Mouse (Mus musculus): ENCODE results near the gene Ppfia4.

Ppfia4 gene

DNA sequence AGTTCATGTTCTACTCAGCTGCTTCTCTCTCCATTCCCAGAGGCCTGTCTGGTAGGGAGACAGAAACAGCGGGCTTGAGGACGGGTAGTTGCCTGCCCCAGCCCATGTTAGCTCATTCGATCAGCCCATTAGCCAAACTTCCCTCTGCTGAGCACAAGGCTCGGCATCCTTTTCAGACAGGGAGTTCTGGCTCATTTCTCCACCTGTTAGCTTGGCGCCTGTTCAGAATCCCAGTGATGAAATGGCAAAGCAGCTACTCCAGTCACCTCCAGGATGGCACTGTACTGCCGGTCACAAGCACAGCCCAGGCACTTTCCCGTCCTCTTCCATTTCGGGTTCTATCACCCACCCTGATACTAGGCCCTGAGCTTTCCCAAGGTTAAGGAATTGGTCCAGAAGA is 35.5 kb downstream of the Ppfia4 start:
- DNase-seq, result no peak

DNA sequence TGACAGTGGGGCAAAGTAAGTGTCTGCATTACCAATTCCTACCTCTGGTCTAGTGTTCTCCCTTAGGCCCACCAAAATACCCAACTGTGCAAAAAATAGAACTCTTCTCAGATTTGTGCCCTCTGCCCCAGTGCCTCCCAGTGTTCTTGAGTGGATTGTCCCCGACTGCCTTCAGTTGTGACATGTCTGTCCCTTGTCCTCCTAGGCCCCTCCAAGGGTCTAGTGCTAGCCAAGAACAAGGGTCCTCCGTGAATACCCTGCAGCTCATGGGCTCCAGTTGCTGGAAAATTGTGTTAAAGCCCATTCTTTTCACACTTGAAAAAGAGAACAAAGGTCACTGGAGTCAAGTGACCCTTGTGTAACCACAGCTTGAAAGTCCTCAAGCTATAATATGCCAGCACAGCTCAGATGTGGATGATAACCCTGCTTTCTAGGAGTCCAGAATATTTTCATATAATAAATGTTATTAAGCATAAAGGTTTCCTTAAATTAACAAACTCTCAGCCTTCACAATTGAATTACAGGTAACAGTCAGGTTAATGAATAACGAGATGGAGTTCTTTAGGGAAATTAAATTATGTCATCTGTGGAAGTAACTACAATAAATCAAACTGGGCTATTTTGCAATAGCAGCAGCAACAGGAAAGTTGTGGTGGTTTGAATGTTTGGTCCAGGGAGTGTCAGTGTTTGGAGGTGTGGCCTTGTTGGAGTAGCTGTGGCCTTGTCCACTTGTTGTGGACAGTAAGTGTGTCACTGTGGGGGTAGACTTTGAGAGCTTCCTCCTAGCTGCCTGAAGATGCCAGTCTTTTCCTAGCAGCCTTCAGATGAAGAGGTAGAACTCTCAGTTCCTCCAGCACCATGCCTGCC is 38.8 kb downstream of the Ppfia4 start:
- DNase-seq, result no peak

DNA sequence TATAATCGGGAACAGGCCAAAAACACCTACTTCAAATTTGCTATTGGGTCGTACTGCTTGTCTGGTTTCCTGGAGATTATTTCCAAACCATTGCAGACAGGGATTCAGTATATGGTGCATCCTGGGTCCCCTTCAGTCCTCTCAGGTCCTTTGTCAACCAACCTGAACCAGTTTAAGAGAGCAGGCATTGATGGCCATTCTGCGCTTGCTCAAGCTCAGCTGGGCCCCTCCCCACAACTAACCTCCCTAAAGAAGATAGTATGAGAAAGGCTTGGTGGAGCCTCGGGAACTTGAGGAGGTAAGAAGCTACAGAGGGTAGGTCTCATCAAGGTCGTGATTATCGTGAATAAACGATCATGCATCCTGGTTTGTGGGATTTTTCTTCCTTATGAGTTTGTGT is 39.5 kb downstream of the Ppfia4 start:
- no peak for DNase-seq

DNA sequence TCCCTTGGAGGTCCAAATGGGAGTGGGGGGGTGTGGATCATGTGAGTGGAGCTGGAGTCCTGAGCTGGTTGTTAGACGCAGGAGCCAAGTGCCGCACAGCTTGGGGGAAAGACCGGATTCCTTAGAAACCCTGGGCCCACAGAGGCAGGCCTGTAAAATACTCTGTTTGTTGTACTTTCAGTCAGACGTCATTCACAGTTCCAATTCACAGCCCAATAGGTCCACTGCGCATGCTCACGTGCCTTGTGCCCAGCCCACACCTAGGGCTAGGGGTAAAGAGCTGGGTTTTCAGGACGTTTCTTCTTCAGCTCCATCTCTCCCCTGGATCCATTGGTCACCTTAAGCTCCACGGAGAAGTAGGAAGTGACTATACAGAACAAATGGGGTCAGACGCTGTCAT is 40.1 kb downstream of the Ppfia4 start:
- no peak for DNase-seq

DNA sequence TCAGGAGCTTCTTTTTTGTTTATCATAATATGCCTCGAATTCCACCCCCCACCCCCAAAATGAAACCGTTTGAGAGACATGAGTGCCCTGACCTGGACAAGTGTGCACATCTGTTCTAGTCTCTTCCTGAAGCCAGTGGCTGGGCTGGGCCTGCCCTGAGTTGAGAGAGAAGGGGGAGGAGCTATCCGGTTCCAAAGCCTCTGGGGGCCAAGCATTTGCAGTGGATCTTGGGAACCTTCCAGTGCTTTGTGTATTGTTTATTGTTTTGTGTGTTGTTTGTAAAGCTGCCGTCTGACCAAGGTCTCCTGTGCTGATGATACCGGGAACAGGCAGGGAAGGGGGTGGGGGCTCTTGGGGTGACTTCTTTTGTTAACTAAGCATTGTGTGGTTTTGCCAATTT is 40.7 kb downstream of the Ppfia4 start:
- DNase-seq, result peak; percentile 63

DNA sequence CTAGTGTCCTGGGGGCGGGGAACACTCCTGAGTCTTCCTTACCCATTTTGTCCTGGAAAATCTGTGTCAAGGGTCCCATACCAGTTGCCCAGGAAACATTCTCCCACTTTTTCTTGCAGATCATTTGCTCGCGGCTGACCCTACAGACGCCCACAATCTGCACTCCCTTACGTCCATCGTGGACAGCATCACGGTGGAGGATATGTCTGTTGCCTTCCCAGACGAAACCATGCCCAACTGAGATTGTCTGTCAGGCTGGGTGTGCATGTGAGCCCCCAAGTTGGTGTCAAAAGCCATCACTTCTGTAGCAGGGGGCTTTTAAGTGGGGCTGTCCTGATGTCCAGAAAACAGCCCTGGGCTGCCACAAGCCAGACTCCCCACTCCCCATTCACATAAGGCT is 41.2 kb downstream of the Ppfia4 start:
- DNase-seq, result no peak

DNA sequence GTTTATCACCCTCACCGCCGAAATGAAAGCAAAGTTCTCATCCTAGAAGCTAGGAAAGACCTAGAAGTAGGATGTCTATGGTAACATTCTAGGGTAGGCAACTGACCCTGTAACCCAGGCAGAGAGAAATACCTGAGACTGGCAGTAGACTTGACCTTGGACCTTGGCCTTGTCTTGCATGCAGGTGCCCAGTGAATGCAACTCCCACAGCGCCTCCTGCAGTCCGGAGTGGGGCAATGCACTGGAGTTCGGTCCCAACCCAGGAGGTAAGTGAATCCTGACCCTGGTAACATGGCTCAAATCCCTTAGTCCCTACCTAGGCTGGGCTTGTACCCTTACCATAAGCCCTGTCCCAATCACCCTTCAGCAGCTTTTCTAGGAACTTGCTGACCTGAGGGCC is 41.8 kb downstream of the Ppfia4 start:
- no peak for DNase-seq

DNA sequence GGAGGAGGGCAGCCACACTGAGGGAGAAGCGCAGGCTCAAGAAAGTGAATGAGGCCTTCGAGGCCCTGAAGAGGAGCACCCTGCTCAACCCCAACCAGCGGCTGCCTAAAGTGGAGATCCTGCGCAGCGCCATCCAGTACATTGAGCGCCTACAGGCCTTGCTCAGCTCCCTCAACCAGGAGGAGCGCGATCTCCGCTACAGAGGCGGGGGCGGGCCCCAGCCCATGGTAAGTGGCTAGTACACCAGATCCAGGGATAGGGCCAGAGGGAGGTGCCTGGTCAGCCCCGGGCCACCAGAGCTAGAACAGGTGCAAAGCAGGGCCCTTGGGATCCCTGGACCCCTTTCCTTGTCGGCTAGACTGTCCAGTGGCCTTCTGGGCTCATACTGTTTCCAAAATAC is 42.4 kb downstream of the Ppfia4 start:
- no peak for DNase-seq

DNA sequence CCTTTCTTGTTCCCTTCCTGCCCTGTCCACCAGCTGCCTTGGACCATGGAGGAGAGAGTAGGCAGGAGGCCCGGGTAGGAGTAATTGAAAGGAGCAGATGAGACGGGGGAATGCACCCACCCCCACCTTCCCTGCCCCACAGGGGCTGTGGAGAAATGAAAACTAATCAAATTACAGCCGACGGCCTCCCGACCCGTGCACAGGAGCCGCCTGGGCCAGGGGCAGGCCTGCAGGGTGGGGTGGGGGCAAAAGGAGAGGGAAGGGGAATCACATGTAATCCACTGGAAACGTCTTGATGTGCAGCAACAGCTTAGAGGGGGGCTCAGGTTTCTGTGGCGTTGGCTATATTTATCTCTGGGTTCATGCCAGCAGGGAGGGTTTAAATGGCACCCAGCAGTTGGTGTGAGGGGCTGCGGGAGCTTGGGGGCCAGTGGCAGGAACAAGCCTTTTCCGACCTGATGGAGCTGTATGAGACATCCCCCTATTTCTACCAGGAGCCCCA is 43.1 kb downstream of the Ppfia4 start, which contains the start of gene Myog:
Myog (plus strand) TSS at position 392 of the 502 bp plus-strand sequence.
- no peak for DNase-seq

DNA sequence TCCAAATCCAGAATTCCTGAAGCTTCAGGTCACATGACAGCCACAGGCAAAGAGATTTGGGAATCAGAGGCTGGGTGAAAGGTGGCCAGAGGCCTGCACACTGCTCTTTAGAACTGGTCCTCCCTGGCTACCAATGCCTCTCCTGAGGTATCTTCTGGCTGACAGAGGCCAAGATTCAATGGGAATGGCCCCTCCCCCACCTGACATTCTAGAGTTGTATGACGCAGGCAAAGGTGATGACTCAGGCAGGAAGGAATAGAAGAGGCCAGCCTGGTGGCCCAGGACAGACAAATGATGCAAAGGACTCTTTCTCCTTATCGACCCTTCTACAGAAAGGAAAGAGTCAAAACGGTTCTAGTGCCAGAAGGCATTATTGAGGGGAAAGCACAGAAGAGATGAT is 44.5 kb downstream of the Ppfia4 start:
- DNase-seq, result no peak

DNA sequence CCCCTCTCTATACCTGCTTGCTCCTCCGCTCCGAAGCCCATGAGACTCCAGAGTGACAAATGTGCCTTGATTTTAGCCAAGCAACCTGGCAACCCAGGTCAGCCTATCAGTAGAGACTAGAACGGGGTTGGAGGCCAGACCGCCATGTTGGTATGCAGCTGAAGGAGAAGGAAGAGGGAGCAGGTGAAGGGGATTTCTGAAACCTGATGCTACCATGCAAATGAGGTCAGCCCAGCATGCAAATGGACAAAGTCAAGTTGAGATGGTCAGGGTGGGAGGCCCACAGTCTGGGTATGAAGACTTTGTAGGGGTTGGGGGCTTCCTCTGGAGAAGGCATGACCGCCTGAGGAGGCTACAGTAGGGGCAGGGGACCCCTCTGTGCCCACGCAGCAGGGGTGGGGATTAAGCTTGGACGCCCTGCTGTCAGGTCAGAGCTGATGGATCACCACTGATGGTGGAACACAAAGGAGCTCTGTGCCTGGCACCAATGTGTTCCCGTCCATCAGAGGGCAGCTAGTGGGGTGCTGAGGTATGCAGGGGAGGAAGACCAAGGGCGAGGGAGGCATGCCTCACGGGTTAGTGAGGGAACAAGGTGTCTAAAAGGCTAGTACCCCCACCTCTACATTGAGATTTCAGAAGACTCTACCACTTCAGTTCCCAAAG is 47.1 kb downstream of the Ppfia4 start:
- DNase-seq, result no peak

DNA sequence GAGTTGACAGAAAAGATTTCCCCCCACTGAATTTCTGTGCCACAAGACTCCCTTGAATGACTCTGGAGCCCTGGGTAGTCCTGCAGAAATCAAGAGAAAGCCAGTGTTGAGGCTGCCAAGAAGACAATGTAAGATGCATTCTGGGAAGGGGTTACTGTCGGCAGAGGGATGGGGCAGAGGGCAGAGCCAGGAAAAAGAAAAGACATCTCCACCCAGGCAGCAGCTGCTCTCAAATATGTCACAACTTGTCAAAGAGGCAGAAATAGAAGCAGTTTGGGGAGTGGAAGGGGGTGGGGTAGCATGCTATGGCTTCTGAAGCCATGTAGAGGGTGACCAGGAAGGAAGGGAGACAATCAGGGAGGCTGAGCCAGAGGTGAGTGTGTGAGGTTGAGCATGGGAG is 49.6 kb downstream of the Ppfia4 start:
- DNase-seq, result no peak

DNA sequence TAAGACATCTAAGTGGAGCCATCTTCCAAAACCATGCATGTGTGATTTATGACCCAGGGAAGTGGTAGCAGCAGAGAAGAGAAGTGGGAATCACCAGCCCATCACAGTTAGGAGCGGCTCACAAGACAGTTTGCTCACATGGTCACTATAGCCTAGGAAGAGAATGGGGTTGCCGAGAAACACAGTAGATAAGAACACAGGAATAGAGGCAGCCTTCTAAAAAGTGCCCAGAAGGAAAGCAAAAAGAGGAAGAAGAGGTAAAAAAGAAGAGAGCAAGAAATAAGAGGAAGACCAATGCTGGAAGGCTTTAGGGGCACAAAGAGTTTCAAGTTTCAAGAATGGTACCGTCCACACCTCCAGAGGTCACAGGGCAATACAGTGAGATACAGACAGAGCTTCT is 50.4 kb downstream of the Ppfia4 start:
- no peak for DNase-seq

DNA sequence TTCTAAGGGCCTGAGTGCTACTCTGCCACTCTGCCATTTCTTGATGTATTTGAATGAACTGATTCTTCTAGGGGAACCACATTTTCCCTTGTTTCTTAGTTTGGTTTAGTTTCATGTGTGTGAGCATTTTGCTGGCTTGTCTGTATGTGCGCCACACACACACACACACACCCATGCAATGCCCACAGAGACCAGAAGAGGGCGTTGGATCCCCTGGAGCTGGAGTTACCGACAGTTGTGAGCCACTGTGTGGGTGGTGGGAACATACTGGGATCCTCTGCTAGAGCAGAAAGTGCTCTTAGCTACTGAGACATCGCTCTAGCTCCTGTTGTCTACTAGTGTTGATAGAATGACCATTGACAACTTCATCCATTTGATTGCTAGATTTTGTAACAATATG is 51.2 kb downstream of the Ppfia4 start:
- no peak for DNase-seq

DNA sequence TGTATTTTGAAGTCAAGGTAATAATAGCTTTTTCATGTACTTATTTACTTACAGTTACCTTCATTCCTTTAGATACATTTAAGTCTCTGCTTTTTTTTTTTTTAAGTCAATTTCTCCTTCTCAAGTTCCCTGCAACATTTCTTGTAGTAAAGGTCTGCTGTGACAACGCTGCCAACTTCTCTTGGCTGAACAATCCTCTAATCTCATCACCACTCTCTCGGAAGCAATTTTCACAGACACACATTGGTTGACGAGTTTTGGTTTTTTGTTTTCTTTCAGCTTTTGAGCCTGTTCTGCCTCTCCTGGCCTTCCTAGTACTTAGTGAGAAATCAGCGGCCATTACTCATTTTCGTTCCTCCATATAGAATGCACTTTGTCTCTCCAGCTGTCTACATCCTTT is 52.6 kb downstream of the Ppfia4 start:
- DNase-seq, result no peak

DNA sequence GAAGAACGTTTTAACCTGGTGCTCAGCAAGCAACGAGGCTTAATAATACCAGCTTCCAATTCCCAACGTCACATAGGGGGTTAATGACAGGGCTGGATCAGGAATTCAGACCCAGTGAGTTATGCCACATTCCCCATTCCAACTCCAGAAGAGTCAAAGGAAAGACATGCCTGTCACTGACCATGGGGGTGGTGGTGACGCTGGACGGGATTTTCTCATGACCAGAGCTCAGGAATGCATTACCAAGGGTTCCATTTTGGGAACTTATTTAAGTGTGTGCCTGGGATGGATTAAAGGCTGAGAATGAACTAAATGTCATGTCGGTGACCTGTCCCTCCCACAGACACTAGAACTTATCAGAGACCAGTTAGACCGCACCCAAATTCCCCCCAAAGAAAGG is 55.9 kb downstream of the Ppfia4 start:
- DNase-seq, result no peak

DNA sequence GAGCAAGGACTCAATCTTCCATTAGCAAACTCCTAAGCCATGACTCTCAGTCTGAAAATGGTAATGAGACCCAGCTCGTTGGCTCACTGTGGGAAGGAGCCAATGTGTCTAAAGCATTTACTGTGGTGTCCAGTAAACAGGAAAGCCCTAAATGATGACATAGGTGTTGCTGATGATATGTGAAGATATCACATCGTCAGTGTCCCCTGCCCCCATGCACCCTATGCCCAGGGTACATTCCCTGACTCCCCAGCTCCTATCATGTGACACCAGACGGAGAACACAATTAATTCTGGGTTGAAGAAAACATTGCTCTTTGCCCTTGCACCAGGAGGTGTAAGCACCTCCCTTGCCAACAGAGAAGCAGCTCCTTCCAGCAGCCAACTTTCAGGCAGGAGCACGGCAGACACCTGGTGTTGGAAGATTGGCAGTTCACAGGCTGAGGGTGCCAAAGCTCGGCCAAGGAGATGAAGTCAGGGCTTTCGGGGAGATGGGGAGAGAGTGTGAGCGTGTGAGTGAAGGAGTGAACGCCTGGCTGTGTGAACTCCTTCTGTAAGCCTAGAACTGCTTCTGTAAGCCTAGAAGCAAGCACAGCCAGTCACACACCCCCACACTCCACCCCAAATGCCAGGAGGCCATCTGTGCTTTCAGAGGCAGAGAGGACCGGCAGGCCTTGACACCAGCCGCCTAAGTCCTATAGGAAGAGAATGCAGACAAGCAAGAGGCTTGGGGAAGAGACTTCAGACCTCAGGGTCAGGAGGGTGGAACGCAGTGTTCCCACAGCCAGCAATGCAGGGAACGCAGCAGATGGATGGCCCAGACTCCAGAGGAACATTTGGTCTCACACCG is 56.9 kb downstream of the Ppfia4 start:
- no peak for DNase-seq

DNA sequence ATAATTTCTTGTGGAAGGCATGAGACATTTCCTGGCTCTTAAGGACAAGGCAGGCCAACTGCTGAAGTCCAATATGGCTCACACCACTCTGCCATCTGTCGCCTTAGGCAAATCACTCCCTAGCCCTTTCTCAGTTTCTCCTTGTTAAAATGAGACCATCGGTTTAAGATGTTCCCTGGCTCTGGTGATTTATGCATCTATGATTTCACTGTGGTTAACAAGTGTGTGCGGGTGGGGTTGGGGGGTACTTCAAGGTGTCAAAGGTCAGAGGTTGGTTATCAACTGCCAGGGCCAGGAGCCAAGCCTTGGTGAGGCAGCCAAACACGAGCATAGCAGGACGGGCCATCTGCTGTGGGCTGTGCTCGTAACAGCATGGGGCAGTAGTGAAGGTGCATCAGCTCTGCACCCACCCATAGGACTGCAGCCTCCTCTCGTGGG is 58.2 kb downstream of the Ppfia4 start:
- DNase-seq, result no peak

DNA sequence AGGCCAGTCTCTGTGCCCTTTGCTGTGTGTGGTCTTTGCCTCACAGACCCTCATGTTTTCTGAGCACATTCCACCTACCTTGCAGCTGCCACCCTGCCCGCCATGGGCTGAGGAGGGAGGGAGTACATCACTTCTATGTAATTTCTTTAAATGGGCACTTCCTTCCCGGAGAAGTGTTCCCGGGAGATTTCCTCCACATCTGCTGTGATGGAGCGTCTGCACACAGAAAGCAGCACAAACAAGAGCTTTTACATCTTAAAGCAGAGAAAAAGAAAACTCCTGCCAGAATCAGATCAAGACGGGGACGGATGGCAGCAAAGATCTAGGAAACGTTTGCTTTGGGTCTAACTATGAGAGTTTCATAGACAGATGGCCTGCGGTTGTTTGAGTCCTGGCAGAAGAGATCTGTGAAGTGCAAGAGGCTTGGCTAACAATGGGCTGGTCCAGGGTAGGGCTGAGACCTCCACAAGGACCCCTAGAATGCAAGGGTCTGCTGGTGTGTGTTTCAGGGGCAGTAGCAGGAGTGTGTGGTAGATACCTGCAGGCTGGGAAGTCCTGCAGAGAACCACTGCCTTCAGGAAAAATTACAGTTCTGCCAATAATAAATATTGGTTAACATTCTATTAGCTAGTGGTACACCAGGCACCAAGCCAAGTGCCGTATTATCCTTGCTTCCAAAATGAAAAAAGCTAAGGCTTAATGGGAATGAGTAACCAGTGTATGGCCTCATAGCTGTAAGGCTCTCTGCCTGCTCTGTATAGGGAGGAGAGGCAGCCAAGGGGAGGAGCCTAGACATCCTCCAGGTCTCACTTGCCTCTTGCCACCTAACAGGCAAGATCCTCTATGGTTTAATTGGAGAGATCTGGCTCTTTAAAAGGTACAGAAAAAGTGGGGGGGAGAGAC is 59.0 kb downstream of the Ppfia4 start:
- DNase-seq, result no peak

DNA sequence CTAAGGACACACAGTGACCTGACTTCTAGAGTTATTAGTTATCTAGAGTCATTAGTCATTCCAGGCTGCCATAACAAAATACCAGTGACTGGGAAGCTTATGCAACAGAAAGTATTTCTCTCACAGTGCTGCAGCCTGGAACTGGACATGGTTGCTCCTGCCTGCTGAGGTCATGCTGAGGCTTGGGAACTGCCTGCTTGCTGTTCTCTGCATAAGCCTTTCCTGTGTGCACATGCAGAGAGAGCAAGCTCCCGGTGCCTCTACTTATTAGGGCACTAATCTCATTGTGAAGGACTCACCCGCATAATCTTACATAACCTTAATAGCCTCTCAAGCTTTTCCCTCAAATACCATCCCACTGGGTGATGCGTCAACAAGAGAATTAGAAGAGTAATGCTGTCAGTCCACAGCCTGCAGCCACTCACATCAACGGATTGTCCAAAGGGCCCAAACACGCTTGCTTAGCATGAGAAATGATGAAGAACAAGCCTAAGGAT is 59.9 kb downstream of the Ppfia4 start:
- DNase-seq, result no peak

DNA sequence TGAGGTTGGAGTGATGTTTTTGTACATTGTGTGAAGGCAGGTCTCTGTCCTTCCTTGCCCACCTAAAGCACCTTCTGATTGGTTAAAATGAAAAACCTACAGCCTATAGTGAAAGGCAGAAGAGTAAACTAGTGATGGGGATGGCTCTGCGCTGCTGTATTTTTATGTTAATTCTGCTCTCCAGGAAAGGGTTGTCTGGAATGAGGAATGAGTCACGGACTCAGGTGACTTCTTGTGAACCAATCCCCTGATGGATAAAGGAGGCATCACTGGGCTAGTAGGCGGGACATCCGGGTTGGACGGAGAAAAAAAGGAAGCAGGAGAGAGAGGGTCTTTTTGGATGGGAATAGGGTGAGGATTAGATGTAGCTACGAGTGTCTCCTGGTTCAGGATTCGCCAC is 62.7 kb downstream of the Ppfia4 start:
- no peak for DNase-seq

DNA sequence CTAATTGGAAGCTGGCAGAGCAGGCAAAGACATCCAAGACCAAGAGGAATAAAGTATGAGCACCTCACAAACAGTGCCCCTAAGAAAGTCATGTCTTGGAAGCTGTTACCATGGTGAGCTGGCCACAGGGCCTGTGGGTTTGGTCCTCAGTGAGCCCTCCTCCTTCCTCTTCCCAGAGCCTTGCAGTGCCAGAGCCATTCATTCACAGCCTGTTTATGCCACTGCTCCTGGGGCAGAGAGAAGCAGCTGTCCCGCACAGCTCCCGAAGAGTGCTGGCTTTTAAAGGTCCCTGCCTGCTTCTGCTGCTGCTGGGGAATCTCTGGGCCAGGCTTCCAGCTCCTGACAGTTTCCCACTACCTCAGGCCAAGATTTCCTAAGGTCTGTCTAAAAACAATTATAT is 66.9 kb downstream of the Ppfia4 start:
- no peak for DNase-seq

Data from embryo, embryonic 11 days (tissue).